Mouse (Mus musculus): Measurements from ENCODE around the gene Pten.

DNA sequence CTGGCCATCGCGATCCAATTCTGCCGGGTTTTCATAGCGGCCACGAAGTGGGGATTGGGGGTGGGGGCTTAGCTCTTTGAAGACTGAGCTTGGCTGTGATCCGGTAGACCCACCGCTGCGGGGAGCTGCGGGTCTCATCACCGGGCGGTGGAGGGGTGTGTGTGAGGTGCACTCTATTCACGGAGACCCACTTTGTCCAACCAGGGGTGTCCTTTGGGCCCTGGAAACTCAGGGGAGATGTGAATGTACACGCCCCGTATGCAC lies 729 bp upstream of the Pten start:
- TF ChIP-seq CTCF (IDR thresholded peaks at IDR 0.05) (no peak), EP300 (IDR thresholded peaks at IDR 0.05) (no peak)
